Mouse (Mus musculus): ENCODE data around the gene Snx25. TPM values are rescaled to one million over a fixed set of nuclear protein-coding genes. Genes with fewer than 3 reads are reported as not detected.
A peak's percentile ranks its signal among the peaks of the same experiment; 100 is the strongest.

Gene Snx25
- total and polyA plus RNA-seq, 3 experiments = 6.9 to 22.2 (median 13.4) TPM

DNA sequence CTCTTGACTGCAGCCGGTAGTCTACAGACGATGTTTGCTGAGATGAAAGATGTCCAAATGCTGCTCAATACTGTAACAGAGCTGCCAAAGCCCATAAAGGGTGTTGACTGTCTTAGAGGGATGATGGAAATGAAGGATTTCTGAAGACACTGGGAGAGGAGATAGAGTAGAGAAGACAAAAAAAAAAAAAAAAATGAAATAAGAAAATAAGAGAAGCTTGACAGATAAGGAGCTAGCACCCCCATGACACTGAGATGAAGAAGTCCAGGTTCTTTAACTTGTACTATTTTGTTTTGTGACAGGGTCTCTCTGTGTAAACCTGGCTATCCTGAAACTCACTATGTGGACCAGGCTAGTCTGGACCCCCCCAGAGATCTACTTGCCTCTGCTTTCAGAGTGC is 1.1 kb upstream of the Snx25 start:
- Histone ChIP-seq H3K79me2 (replicated peaks; ENCODE audit: control insufficient read depth, extremely low read depth, insufficient read depth, poor library complexity, severe bottlenecking) (peaks cover 4% of the 10 kb centered on the region; the same call in 1 of the 2 replicates), H3K4me3 (replicated peaks in 1 of 3; ENCODE audit: low read depth in 2 of 3, low read length in 2 of 3, poor library complexity in 1 of 3) (peak overlapping the region in 1 of 3 experiments; percentile 66)

DNA sequence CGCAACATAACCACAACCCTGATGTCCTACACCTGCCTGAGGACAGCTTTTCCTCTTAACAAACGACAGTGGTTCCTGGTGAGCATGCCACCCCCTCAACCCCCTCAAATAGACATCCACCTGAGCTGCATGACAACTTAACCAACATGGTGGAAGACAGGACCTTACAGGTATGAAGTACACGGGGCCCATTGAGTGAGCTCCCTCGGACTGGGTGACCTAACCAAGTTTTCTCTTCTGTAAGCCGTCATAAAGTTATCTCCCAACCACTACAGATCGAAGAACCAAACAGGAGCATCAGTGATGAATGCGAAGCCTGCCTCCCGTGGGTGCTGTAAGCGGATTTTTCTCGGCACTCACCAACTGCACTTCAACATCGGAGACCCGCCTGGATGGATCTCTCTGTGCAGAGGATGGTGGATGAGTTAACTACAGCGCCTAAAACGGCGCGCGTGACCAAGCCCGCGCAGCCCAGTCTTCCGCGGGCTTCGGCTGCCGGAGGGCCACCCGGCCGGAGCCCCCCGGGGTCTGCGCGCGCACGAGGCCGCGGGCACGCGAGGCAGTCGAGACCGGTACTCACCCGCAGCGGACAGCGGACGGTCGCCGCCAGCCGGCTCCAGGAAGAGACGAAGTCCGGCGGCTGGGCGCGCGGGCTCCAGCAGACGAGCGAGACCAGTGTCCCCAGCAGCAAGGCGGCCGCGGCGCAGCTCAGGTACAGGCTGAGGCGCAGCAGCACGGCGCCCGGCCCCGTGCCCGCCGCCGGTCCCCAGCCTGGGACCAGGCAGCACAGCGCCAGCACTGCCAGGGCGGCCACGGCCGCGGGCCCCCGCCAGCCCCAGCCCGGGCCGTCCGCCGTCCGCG is 527 bp downstream of the Snx25 start, which contains the start of gene Cfap97:
Gene Cfap97 (plus strand): TSS at position 570 of the 861 bp plus-strand sequence.
- Histone ChIP-seq H3K9me3 (replicated peaks; ENCODE audit: low read length) (no peaks in the 10 kb centered on the region), H3K27ac (ENCODE audit: insufficient read depth, low read depth) (no peak within 1 kb of the TSS), H3K4me1 (ENCODE audit: control insufficient read depth in 1 of 2, insufficient read depth in 2 of 2) (peaks cover 0 to 25% of the 10 kb centered on the region in 2 experiments; a peak in 2 of 4 replicates), H3K4me3 (replicated peaks in 1 of 3; ENCODE audit: low read depth in 2 of 3, low read length in 2 of 3, poor library complexity in 1 of 3) (peak within 1 kb of the TSS; percentile 74 to 84 (median 74)), H3K27me3 (replicated peaks) (peaks cover 12% of the 10 kb centered on the region), H3K9ac (ENCODE audit: insufficient read depth, low read depth) (peak within 1 kb of the TSS; percentile 37), H3K36me3 (replicated peaks in 1 of 2; ENCODE audit: control insufficient read depth in 1 of 2, insufficient read depth in 1 of 2, low read length in 1 of 2) (peaks cover 0 to 3% of the 10 kb centered on the region in 2 experiments), H3K79me2 (replicated peaks; ENCODE audit: control insufficient read depth, extremely low read depth, insufficient read depth, poor library complexity, severe bottlenecking) (peaks cover 4% of the 10 kb centered on the region; the same call in 1 of the 2 replicates), H3K4me2 (ENCODE audit: insufficient read depth, low read depth, poor library complexity, severe bottlenecking) (peak within 1 kb of the TSS; percentile 95)
- dilution Hi-C loops (cut with MboI; ENCODE audit: extremely low pct_ligation_motif_present, extremely low pct_unique_long_range_greater_than_20kb, low sequenced_read_pairs) (no loop called here), in situ Hi-C loops (cut with MboI; ENCODE audit: low pct_ligation_motif_present, low pct_unique_long_range_greater_than_20kb, low sequenced_read_pairs) (no loop called here)
- DNase-seq (ENCODE audit: extremely low read depth) = no peak
- TF ChIP-seq UBTF (IDR thresholded peaks at IDR 0.05; ENCODE audit: low read depth, low read length) (peak; percentile 54; the same call in 1 of the 2 replicates), TCF12 (IDR thresholded peaks at IDR 0.05; ENCODE audit: low read depth, low read length) (no peak), SIN3A (IDR thresholded peaks at IDR 0.05; ENCODE audit: low read length) (peak; percentile 66)

More for the DNA sequence above, 1.1 kb upstream of the Snx25 start:
- no peak for TF ChIP-seq RAD21 (IDR thresholded peaks at IDR 0.05; ENCODE audit: low read depth, low read length)
- no peak for TF ChIP-seq SIN3A (IDR thresholded peaks at IDR 0.05; ENCODE audit: low read length)
- no peak for TF ChIP-seq CHD1 (IDR thresholded peaks at IDR 0.05; ENCODE audit: low read depth, low read length)
- no peak for TF ChIP-seq ETS1 (conservative IDR thresholded peaks at IDR 0.05; ENCODE audit: low read depth, low read length)
- no peak for TF ChIP-seq HCFC1 (IDR thresholded peaks at IDR 0.05; ENCODE audit: low read depth, low read length)
- TF ChIP-seq TCF12 (IDR thresholded peaks at IDR 0.05; ENCODE audit: low read depth, low read length) = no peak
- TF ChIP-seq MAZ (IDR thresholded peaks at IDR 0.05; ENCODE audit: low read depth, low read length) = no peak
- no peak for TF ChIP-seq GABPA (IDR thresholded peaks at IDR 0.05; ENCODE audit: insufficient replicate concordance, low read depth, low read length)
- in situ Hi-C loops (cut with MboI; ENCODE audit: low pct_ligation_motif_present, low pct_unique_long_range_greater_than_20kb, low sequenced_read_pairs) = no loop called here
- H3K27ac ChIP-seq (ENCODE audit: insufficient read depth, low read depth) = no peak overlapping the region
- H3K9me3 ChIP-seq (replicated peaks; ENCODE audit: low read length) = peaks cover 3% of the 10 kb centered on the region
- DNase-seq (ENCODE audit: extremely low read depth) = no peak
- dilution Hi-C loops (cut with MboI; ENCODE audit: extremely low pct_ligation_motif_present, extremely low pct_unique_long_range_greater_than_20kb, low sequenced_read_pairs) = no loop called here
- H3K9ac ChIP-seq (ENCODE audit: insufficient read depth, low read depth) = no peak overlapping the region
- no peaks in the 10 kb centered on the region for H3K36me3 ChIP-seq (replicated peaks in 1 of 2; ENCODE audit: control insufficient read depth in 1 of 2, insufficient read depth in 1 of 2, low read length in 1 of 2)
- H3K27me3 ChIP-seq (replicated peaks) = peaks cover 12% of the 10 kb centered on the region
- peaks cover 0 to 25% of the 10 kb centered on the region in 2 experiments; a peak in 2 of 4 replicates for H3K4me1 ChIP-seq (ENCODE audit: control insufficient read depth in 1 of 2, insufficient read depth in 2 of 2)
- peak overlapping the region; percentile 76 for H3K4me2 ChIP-seq (ENCODE audit: insufficient read depth, low read depth, poor library complexity, severe bottlenecking)

DNA sequence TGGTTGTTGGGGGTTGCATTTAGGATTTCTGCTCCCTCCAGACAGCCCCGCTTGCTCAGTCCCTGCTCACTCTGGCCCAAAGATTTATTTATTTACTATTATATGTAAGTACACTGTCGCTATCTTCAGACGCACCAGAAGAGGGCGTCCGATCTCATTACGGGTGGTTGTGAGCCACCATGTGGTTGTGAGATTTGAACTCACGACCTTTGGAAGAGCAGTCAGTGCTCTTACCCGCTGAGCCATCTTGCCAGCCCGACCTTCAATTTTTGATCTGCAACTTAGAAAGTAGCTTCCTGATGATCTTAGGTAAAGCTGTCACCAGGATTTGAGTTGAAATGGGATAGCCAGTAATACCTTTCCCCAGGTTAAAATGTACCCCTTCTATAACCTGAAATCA is 2.2 kb downstream of the Snx25 start:
- H3K27me3 ChIP-seq (replicated peaks) = peaks cover 12% of the 10 kb centered on the region
- DNase-seq (ENCODE audit: extremely low read depth) = no peak
- peak in 1 of 2 experiments; percentile 47; a peak in 2 of 4 replicates for TF ChIP-seq CTCF (conservative IDR thresholded peaks at IDR 0.05 in 1 of 2, IDR thresholded peaks at IDR 0.05 in 1 of 2; ENCODE audit: low read depth in 2 of 2, low read length in 2 of 2)
- TF ChIP-seq JUN (IDR thresholded peaks at IDR 0.05; ENCODE audit: insufficient read depth, low read depth, low read length) = no peak
- dilution Hi-C loops (cut with MboI; ENCODE audit: extremely low pct_ligation_motif_present, extremely low pct_unique_long_range_greater_than_20kb, low sequenced_read_pairs) = no loop called here
- peaks cover 4% of the 10 kb centered on the region; the same call in 1 of the 2 replicates for H3K79me2 ChIP-seq (replicated peaks; ENCODE audit: control insufficient read depth, extremely low read depth, insufficient read depth, poor library complexity, severe bottlenecking)
- H3K4me2 ChIP-seq (ENCODE audit: insufficient read depth, low read depth, poor library complexity, severe bottlenecking) = 0 out of 2 replicates have a peak overlapping the region, but pooled peaks have one; percentile 34
- no peaks in the 10 kb centered on the region for H3K9me3 ChIP-seq (replicated peaks; ENCODE audit: low read length)
- no peak overlapping the region for H3K27ac ChIP-seq (ENCODE audit: insufficient read depth, low read depth)
- H3K4me3 ChIP-seq (replicated peaks in 1 of 3; ENCODE audit: low read depth in 2 of 3, low read length in 2 of 3, poor library complexity in 1 of 3) = no peak overlapping the region
- peaks cover 0 to 21% of the 10 kb centered on the region in 2 experiments; a peak in 2 of 4 replicates for H3K4me1 ChIP-seq (ENCODE audit: control insufficient read depth in 1 of 2, insufficient read depth in 2 of 2)
- peaks cover 0 to 3% of the 10 kb centered on the region in 2 experiments for H3K36me3 ChIP-seq (replicated peaks in 1 of 2; ENCODE audit: control insufficient read depth in 1 of 2, insufficient read depth in 1 of 2, low read length in 1 of 2)
- in situ Hi-C loops (cut with MboI; ENCODE audit: low pct_ligation_motif_present, low pct_unique_long_range_greater_than_20kb, low sequenced_read_pairs) = no loop called here
- no peak overlapping the region for H3K9ac ChIP-seq (ENCODE audit: insufficient read depth, low read depth)
